Mouse (Mus musculus) midbrain, embryonic 13.5 days (tissue): ENCODE measurements at regions not wholly inside any gene's neighbourhood (a gene's known extent, or its start where the extent isn't known, plus 50 kb on each side); places are given as distances from the start of the nearest gene placed in this dataset.

Source experiments
- ATAC-seq: fragments of 200-750 bp; cut with Nextera tagmentation; 2 replicates; pipeline ENCODE4 v1.8.0; 2017; ENCODE audit warnings: mild to moderate bottlenecking, moderate TSS enrichment, moderate library complexity
- H3K27ac ChIP-seq: fragments of 300-500 bp; sonication (generic); 2 replicates; pipeline ENCODE4 v1.5.1; 2015; ENCODE audit warnings: inconsistent platforms, mild to moderate bottlenecking, moderate library complexity
- H3K27me3 ChIP-seq: fragments of 300-500 bp; sonication (generic); 2 replicates; pipeline ENCODE4 v1.6.1; 2015; ENCODE audit warnings: mild to moderate bottlenecking, inconsistent platforms
- H3K36me3 ChIP-seq: fragments of 300-500 bp; sonication (generic); 2 replicates; pipeline ENCODE4 v1.6.1; 2015; ENCODE audit warnings: mild to moderate bottlenecking, inconsistent platforms
- H3K4me1 ChIP-seq: fragments of 300-500 bp; sonication (generic); replicated peaks from 2 replicates; pipeline ENCODE4 v1.6.1; 2015; ENCODE audit warnings: inconsistent platforms
- H3K4me2 ChIP-seq: fragments of 300-500 bp; sonication (generic); replicated peaks from 2 replicates; pipeline ENCODE4 v1.6.1; 2015; ENCODE audit warnings: moderate library complexity, mild to moderate bottlenecking, inconsistent platforms
- H3K4me3 ChIP-seq: fragments of 300-500 bp; sonication (generic); replicated peaks from 2 replicates; pipeline ENCODE4 v1.5.1; 2015; ENCODE audit warnings: mild to moderate bottlenecking, inconsistent platforms
- H3K9ac ChIP-seq: fragments of 300-500 bp; sonication (generic); replicated peaks from 2 replicates; pipeline ENCODE4 v1.6.1; 2015; ENCODE audit warnings: mild to moderate bottlenecking, inconsistent platforms
- H3K9me3 ChIP-seq: fragments of 300-500 bp; sonication (generic); 2 replicates; pipeline ENCODE4 v1.6.1; 2016; ENCODE audit warnings: mild to moderate bottlenecking, inconsistent platforms
- WGBS: fragments of 180-500 bp; shearing (Covaris S2); methylation state at CpG from one replicate; pipeline ENCODE4 v1.1.7; 2015; 5-methylcytosine and 5-hydroxymethylcytosine counted together

GRCm38 (mm10) chr17:76451296-76451834 is 899.6 kb upstream of the Fam98a start:
- no peak overlapping the region for H3K4me3 ChIP-seq
- H3K27me3 ChIP-seq, result peaks cover 10% of the 10 kb centered on the region
- peak; percentile 63; the same call in 1 of the 2 replicates for ATAC-seq
- H3K36me3 ChIP-seq, result no peaks in the 10 kb centered on the region
- no peaks in the 10 kb centered on the region for H3K9me3 ChIP-seq
- H3K27ac ChIP-seq, result no peak overlapping the region
- H3K4me1 ChIP-seq, result peaks cover 3% of the 10 kb centered on the region; the same call in 1 of the 2 replicates
- H3K4me2 ChIP-seq, result no peak overlapping the region
- WGBS, result 16% methylated on average over 4 of the region's 4 CpGs
- no peak overlapping the region for H3K9ac ChIP-seq
